Mouse (Mus musculus) frontal cortex, postnatal 14 days (tissue): ENCODE data around the gene Olfr972.
"Not testable (repeated sequence)": the region's sequence is repeated elsewhere in the genome, so short reads cannot be mapped to it uniquely, and the experiment has no call there.

Source experiments
- DNase-seq, 2 experiments: peaks; one replicate each; pipeline ENCODE4 v3.0.0; 2022; ENCODE audit warnings: low spot score in 2 of 2

Gene Olfr972

DNA sequence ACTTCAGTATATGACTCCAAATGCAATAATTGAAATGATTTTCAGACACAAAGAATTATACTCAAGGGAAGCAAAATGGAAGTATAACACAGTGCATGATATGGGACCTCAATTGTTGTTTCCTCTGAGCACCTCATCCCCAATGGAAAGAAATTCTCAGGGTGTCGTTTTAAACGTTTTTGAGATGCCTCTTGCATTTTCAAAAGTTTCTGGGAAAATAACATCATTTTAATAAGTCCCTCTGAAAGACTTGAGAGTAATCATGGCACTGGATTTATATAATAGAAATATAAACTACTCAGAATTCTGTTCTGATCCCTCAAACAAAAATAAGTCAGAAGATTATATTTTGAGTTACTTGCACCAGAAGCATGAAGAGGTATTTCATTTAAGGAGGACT is at the start of gene Olfr972:
Gene Olfr972, plus strand, starts transcription at position 301 of the 400 bp plus-strand sequence.
- no peak for DNase-seq

GRCm38 (mm10) chr9:39836576-39836975 is 29.6 kb upstream of the Olfr972 start, which contains the start of gene Olfr971:
Olfr971 (plus strand) TSS chr9:39836876.
- not testable (repeated sequence) for DNase-seq

DNA sequence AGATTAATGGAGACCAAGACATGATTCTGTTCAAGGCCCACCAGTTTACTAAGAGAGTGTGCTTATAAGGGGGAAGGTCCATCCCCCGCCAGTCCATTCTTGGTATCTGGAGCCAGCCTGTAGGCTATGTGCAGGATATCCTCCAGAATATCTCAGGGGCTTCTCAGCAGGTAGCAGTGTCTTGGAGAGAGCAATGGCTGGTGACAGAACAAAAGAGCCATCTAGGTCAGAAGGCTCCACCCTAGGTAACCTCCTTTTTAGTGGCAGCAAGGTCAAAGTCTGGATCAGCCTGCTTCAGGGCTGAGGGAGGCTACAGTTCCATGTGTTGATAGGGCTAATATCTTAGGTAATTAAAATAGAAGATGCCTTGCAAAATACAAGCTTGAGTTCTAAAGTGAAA is 5.8 kb downstream of the Olfr972 start:
- not testable (repeated sequence) for DNase-seq

DNA sequence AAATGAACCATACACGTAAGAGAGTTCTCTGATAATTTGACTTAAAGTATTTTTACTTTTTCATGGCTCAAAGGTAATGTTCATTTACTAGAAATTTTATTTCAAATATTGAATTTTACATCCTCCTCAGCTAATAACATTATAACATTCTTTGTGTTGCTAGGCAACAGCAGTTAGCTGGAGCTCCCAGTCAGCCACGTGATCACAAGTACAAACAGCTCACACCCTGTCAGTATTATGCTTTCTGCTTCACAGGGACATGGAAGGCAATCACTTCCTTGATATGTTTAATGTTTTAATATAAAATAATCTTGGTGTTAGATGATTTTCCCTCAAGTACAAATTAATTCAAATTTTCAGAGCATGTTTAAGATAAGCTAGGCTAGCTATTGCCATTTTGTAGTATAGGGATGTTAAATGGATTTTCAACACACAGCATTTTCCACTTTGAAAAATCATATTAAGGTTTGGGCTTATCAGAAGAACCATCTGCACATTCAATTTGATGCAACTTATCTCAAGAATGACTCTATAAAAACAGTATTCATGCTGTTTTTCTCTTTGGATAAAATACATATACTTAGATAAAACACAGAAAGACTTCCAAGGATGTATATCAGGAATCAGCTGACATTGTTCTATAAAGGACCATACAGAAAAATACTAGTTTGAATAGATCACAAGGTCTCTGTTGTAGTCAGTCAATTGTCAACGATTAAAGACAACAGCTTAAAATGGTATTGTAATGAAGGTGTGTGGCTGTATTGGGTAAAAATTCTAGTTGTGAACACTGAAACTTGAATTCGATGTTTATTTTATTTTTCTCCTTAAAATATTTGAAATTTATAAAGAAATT is 11.5 kb downstream of the Olfr972 start:
- DNase-seq, result not testable (repeated sequence)

DNA sequence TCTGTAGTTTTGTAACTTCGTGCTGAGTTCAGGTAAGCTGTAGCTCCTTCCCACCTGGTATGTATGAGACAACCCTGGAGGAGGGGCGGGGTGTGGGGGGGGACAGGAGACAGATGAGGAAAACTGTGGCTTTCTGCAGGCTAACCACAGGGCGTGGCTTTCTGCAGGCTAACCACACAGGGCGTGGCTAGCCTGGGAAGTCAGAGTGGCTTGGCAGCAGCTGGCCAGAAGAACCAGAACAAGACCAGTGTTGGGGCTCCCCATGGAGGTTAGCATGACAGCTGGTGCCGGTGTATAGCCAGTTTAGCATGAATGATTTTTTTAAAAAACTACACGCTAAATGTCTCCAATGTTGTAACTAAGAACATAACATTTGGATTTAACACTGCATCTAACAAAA is 38.9 kb downstream of the Olfr972 start:
- no peak for DNase-seq

- DNase-seq, result no peak
Measured at GRCm38 (mm10) chr9:39907036-39907435, 40.8 kb downstream of the Olfr972 start, which contains the start of gene Olfr229. Olfr229 (plus strand) TSS chr9:39907336.

DNA sequence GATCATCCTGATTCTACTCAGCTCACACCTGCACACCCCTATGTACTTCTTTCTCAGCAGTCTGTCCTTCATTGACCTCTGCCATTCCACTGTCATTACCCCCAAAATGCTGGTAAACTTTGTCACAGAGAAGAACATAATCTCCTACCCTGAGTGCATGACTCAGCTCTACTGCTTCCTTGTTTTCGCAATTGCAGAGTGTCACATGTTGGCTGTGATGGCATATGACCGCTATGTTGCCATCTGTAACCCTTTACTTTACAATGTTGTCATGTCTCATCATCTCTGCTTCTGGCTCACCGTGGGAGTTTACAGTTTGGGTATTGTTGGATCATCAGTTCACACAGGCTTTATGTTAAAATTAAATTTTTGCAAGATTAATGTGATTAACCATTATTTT is 43.7 kb downstream of the Olfr972 start:
- no peak for DNase-seq
